Mouse (Mus musculus) central nervous system, embryonic 18 days (tissue): ENCODE measurements around the gene Cab39l. TPM values are rescaled to one million over a fixed set of nuclear protein-coding genes. Genes with fewer than 3 reads are reported as not detected.

Experiments used
- polyA plus RNA-seq: library from polyadenylated mRNA; depleted of rRNA; stranded (reverse); fragments of >200 nt; gene quantifications from 2 replicates; pipeline ENCODE4 v1.2.3, GENCODE M21; 2012; rRNA removed

The Cab39l gene
- polyA plus RNA-seq = 8.7 and 11.5 TPM in 2 replicates

DNA sequence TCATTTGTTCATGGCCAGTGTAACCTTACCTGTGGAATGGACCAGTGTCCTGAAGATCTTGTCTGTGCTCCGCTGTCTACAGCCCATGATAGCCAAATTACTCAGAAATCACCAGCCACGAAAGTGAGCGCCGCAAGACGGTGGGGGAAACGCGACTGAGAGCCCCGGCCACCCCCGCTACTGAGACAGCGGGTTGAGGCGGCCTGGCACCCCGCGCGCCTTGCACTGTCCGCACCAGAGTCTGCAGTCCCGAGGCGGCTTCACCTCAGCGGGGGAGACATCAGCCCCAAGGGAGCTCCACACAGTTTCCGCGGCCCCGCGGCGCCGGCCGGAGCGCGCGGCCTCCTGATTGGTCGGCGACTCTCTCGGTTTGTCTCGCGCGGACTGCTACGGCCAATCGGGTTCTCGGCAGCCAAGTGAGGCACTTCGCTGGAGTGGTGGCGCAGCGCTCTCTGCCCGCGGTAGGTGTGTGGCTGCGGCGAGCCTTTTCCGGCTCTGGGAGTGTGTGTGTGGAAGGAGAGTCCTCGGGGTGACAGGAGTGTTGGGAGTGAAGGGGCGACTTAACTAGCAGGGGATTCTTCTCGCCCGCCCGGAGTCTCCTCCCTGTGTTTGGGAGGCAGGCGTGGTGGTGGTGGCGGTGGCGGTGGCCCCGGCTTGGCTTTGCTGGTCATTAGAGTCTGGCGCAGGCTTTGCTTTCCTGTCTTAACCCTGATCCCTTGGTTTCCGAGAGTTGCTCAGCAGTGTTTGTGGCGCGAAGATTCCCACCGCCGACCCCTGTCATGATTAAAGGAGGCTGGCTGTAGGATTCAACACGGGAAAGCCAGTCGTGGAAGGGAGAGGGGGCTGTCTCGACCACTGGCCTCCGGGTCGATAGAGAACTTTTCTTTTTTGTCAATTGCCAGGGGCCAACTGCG lies at the start of gene Cab39l, which contains the start of gene Setdb2:
Cab39l (plus strand) TSS at position 415 of the 914 bp plus-strand sequence.
Setdb2 (minus strand) TSS at position 327 of the 914 bp plus-strand sequence.

DNA sequence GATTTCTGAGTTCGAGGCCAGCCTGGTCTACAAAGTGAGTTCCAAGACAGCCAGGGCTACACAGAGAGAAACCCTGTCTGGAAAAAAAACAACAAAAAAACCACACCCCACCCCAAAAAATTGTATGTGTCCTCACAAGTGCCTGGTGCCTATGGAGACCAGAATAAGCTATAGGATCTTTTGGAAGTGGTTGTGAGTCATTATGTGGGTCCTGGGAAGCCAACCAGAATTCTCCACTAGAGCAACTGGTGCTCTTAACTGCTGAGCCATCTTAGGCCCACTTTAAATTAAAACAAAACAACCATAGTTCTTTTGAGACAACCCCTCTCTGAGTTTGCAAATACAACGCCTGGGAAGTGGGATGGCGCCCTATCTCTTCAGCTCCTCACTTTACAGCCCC lies 45.5 kb upstream of the Cab39l start, which contains the start of gene Phf11c:
Phf11c (minus strand) TSS at position 101 of the 400 bp plus-strand sequence.

DNA sequence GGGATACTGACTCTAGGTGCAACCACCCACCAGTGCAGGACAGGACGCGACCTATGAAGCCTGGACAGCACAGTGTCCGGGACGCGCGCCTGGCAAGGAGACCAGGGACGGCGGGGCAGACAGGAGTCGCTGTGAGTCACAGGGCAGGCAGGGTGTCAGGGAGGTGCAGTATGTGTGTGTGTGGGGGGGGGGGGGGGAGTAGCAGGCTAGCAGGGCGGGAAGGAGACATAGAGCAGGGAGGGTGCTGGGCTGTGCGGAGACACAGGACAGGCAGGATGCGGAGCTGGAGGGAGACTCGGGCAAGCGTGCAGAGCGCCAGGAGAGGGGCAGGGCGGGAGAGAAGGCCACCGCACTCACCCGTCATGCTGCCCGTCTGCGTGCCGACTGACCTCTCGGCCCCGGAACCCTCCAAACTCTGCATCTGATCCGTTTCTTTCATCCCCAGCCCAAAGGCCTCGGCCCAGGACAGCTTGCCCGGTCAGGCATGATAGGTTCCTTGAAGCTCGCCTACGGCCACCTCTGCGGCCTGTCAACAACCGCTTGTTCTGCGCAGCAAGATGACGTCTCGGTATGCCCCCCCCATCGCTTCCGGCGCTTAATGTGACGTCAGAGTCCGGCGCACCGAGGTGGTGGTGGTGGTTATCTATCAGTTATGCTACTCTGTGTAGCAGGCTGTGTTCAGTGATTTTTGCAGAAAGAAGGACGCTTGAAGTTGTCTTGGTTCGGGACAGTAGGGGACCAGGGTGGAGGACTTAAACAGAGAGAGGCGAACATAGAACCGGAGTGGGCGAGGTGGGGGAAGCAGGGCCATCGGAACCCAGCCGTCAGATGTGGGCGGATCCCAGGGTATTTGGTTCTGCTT lies 156.9 kb downstream of the Cab39l start, which contains the start of gene Cdadc1:
Cdadc1 (minus strand) TSS at position 562 of the 862 bp plus-strand sequence.

DNA sequence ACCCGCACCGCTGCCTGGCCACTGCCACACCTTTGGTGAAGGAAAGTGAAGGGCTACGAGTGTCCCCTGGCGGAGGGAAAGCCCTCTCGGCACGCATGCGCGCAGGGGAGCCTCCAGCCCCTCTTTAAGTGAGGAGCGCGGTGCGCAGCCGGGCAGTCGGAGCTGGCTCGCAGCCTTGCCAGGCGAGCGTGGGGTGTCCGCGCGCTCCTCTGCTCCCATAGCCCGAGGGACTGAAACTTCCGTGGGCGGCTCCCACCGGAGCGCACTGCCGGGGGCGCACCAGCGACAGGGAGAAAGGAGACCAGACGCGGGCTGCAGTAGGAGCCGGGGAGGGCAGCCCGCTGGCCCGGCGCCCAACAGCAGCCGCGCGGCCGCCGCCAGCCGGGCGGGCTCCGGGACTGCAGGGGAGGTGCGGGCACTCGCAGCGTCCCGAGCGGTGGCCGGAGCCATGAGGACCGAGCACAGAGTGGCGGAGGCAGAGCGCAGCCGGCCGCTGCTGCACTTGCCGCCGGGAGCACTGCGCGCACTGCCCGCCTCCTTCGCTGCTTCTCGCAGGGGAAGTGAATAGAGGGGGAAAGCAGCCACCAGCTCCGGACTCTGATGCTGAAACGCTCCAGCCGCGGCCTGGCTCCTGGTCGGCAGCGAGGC lies 184.5 kb downstream of the Cab39l start, which contains the start of gene Shisa2:
Shisa2 (plus strand) TSS at position 151 of the 648 bp plus-strand sequence.

Other genes starting within 250 kb of the Cab39l start
- gene Rcbtb1, start 239.8 kb upstream of the Cab39l start, polyA plus RNA-seq = 43.4 and 44.8 TPM in 2 replicates
- gene Gm6904, start 180.8 kb upstream of the Cab39l start, polyA plus RNA-seq = not detected in 2 replicates
- gene Phf11a, start 143.4 kb upstream of the Cab39l start, polyA plus RNA-seq = 0.04 and 0.10 TPM in 2 replicates
- 0.17 and 0.29 TPM in 2 replicates for gene Phf11b, start 99.6 kb upstream of the Cab39l start, polyA plus RNA-seq
- 0.28 and 0.55 TPM in 2 replicates for gene Phf11d, start 75.5 kb upstream of the Cab39l start, polyA plus RNA-seq
- 0.57 and 0.75 TPM in 2 replicates for gene Phf11c, start 45.6 kb upstream of the Cab39l start, polyA plus RNA-seq
- gene Setdb2, start 88 bp upstream of the Cab39l start, polyA plus RNA-seq = 4.2 and 4.9 TPM in 2 replicates
- 13.4 and 13.8 TPM in 2 replicates for gene Cdadc1, start 157.0 kb downstream of the Cab39l start, polyA plus RNA-seq
- gene Shisa2, start 184.3 kb downstream of the Cab39l start, polyA plus RNA-seq = 7.7 and 9.3 TPM in 2 replicates